Mouse (Mus musculus): ENCODE results near the gene Itgb6.

GRCm38 (mm10) chr2:60549851-60550250, 172.6 kb downstream of the Itgb6 start:
- TF ChIP-seq EP300 (IDR thresholded peaks at IDR 0.05; ENCODE audit: low read depth) (no peak), CTCF (IDR thresholded peaks at IDR 0.05; ENCODE audit: low read depth) (no peak)

Measured in liver, postnatal 0 days (tissue).